Mouse (Mus musculus): Measurements from ENCODE around the gene Vsig8. TPM values are rescaled to one million over a fixed set of nuclear protein-coding genes. Genes with fewer than 3 reads are reported as not detected.

The Vsig8 gene
- polyA plus RNA-seq (2015; fragmentation: Nextera tagmentation; extraction: Ambion mirVana), result 7.7 and 10.9 TPM in 2 replicates

- H3K27ac ChIP-seq (replicated peaks), result no peak within 1 kb of the TSS
- H3K27me3 ChIP-seq, result peaks cover 6% of the 10 kb centered on the region
- peaks cover 32% of the 10 kb centered on the region for H3K4me1 ChIP-seq
- H3K4me2 ChIP-seq (replicated peaks), result no peak within 1 kb of the TSS
- no peak within 1 kb of the TSS for H3K4me3 ChIP-seq (replicated peaks)
- 70% methylated on average over 11 of the region's 11 CpGs for WGBS
- no peak for ATAC-seq (ENCODE audit: insufficient number of reproducible peaks, low FRiP score, low TSS enrichment, low read depth)
- H3K9ac ChIP-seq, result no peak within 1 kb of the TSS
- no peaks in the 10 kb centered on the region for H3K36me3 ChIP-seq
- H3K9me3 ChIP-seq (replicated peaks), result no peaks in the 10 kb centered on the region
Measured at GRCm38 (mm10) chr1:172555638-172556037, at the start of gene Vsig8. TSS of gene Vsig8 (plus strand) at chr1:172555938.

GRCm38 (mm10) chr1:172507001-172507400 lies 48.7 kb upstream of the Vsig8 start:
- Histone ChIP-seq H3K4me1 (peaks cover 41% of the 10 kb centered on the region), H3K27me3 (no peaks in the 10 kb centered on the region), H3K9me3 (replicated peaks) (no peaks in the 10 kb centered on the region), H3K36me3 (peaks cover 31% of the 10 kb centered on the region), H3K27ac (replicated peaks) (0 out of 2 replicates have a peak overlapping the region, but pooled peaks have one; percentile 4), H3K4me3 (replicated peaks) (no peak overlapping the region), H3K9ac (no peak overlapping the region), H3K4me2 (replicated peaks) (no peak overlapping the region)
- 38% methylated on average over 5 of the region's 5 CpGs for WGBS
- ATAC-seq (ENCODE audit: insufficient number of reproducible peaks, low FRiP score, low TSS enrichment, low read depth), result peak; percentile 71

GRCm38 (mm10) chr1:172507701-172508100 lies 48.0 kb upstream of the Vsig8 start:
- peaks cover 34% of the 10 kb centered on the region for H3K4me1 ChIP-seq
- 82% methylated on average over 3 of the region's 3 CpGs for WGBS
- no peak overlapping the region for H3K4me2 ChIP-seq (replicated peaks)
- H3K27me3 ChIP-seq, result no peaks in the 10 kb centered on the region
- H3K9ac ChIP-seq, result no peak overlapping the region
- H3K27ac ChIP-seq (replicated peaks), result no peak overlapping the region
- H3K9me3 ChIP-seq (replicated peaks), result no peaks in the 10 kb centered on the region
- H3K4me3 ChIP-seq (replicated peaks), result no peak overlapping the region
- peaks cover 31% of the 10 kb centered on the region for H3K36me3 ChIP-seq
- no peak for ATAC-seq (ENCODE audit: insufficient number of reproducible peaks, low FRiP score, low TSS enrichment, low read depth)

- no peaks in the 10 kb centered on the region for H3K27me3 ChIP-seq
- no peak overlapping the region for H3K27ac ChIP-seq (replicated peaks)
- no peaks in the 10 kb centered on the region for H3K9me3 ChIP-seq (replicated peaks)
- peaks cover 31% of the 10 kb centered on the region for H3K36me3 ChIP-seq
- no peak overlapping the region for H3K4me3 ChIP-seq (replicated peaks)
- ATAC-seq (ENCODE audit: insufficient number of reproducible peaks, low FRiP score, low TSS enrichment, low read depth), result no peak
- H3K4me1 ChIP-seq, result peaks cover 29% of the 10 kb centered on the region
- no peak overlapping the region for H3K4me2 ChIP-seq (replicated peaks)
- no peak overlapping the region for H3K9ac ChIP-seq
- WGBS, result 61% methylated on average over 2 of the region's 2 CpGs
Measured at GRCm38 (mm10) chr1:172508172-172508571, 47.6 kb upstream of the Vsig8 start.

GRCm38 (mm10) chr1:172509235-172509634 lies 46.5 kb upstream of the Vsig8 start:
- Histone ChIP-seq H3K27ac (replicated peaks) (no peak overlapping the region), H3K4me1 (peaks cover 26% of the 10 kb centered on the region)
- 71% methylated on average over 5 of the region's 5 CpGs for WGBS

GRCm38 (mm10) chr1:172509983-172510382 lies 45.8 kb upstream of the Vsig8 start:
- ATAC-seq (ENCODE audit: insufficient number of reproducible peaks, low FRiP score, low TSS enrichment, low read depth), result no peak
- Histone ChIP-seq H3K4me3 (replicated peaks) (no peak overlapping the region), H3K4me1 (peaks cover 22% of the 10 kb centered on the region), H3K27me3 (no peaks in the 10 kb centered on the region), H3K9me3 (replicated peaks) (no peaks in the 10 kb centered on the region), H3K27ac (replicated peaks) (no peak overlapping the region), H3K9ac (no peak overlapping the region), H3K4me2 (replicated peaks) (no peak overlapping the region), H3K36me3 (peaks cover 31% of the 10 kb centered on the region)
- WGBS, result 37% methylated on average over 8 of the region's 8 CpGs

More at GRCm38 (mm10) chr1:172509235-172509634, 46.5 kb upstream of the Vsig8 start:
- H3K9me3 ChIP-seq (replicated peaks), result no peaks in the 10 kb centered on the region
- H3K27me3 ChIP-seq, result no peaks in the 10 kb centered on the region
- peaks cover 31% of the 10 kb centered on the region for H3K36me3 ChIP-seq
- no peak for ATAC-seq (ENCODE audit: insufficient number of reproducible peaks, low FRiP score, low TSS enrichment, low read depth)
- H3K4me2 ChIP-seq (replicated peaks), result no peak overlapping the region
- no peak overlapping the region for H3K9ac ChIP-seq
- H3K4me3 ChIP-seq (replicated peaks), result no peak overlapping the region

GRCm38 (mm10) chr1:172510421-172510972 lies 45.2 kb upstream of the Vsig8 start:
- Histone ChIP-seq H3K27me3 (no peaks in the 10 kb centered on the region), H3K4me3 (replicated peaks) (no peak overlapping the region), H3K27ac (replicated peaks) (0 out of 2 replicates have a peak overlapping the region, but pooled peaks have one; percentile 17), H3K9ac (no peak overlapping the region), H3K36me3 (peaks cover 26% of the 10 kb centered on the region), H3K4me1 (peaks cover 20% of the 10 kb centered on the region), H3K4me2 (replicated peaks) (no peak overlapping the region), H3K9me3 (replicated peaks) (no peaks in the 10 kb centered on the region)
- 29% methylated on average over 13 of the region's 13 CpGs for WGBS
- no peak for ATAC-seq (ENCODE audit: insufficient number of reproducible peaks, low FRiP score, low TSS enrichment, low read depth)

GRCm38 (mm10) chr1:172512962-172513361 lies 42.8 kb upstream of the Vsig8 start:
- no peak for ATAC-seq (ENCODE audit: insufficient number of reproducible peaks, low FRiP score, low TSS enrichment, low read depth)
- no peaks in the 10 kb centered on the region for H3K9me3 ChIP-seq (replicated peaks)
- no peak overlapping the region for H3K4me3 ChIP-seq (replicated peaks)
- H3K4me2 ChIP-seq (replicated peaks), result no peak overlapping the region
- H3K4me1 ChIP-seq, result 0 out of 2 replicates have a peak, but pooled peaks cover 7% of the 10 kb centered on the region
- H3K27me3 ChIP-seq, result no peaks in the 10 kb centered on the region
- H3K9ac ChIP-seq, result no peak overlapping the region
- peaks cover 3% of the 10 kb centered on the region; the same call in 1 of the 2 replicates for H3K36me3 ChIP-seq
- WGBS, result 29% methylated on average over 13 of the region's 13 CpGs
- no peak overlapping the region for H3K27ac ChIP-seq (replicated peaks)

- Histone ChIP-seq H3K36me3 (no peaks in the 10 kb centered on the region), H3K4me2 (replicated peaks) (no peak overlapping the region), H3K9me3 (replicated peaks) (no peaks in the 10 kb centered on the region), H3K4me1 (0 out of 2 replicates have a peak, but pooled peaks cover 7% of the 10 kb centered on the region), H3K4me3 (replicated peaks) (no peak overlapping the region), H3K9ac (no peak overlapping the region), H3K27me3 (no peaks in the 10 kb centered on the region), H3K27ac (replicated peaks) (peak overlapping the region; percentile 34; the same call in 1 of the 2 replicates)
- 71% methylated on average over 17 of the region's 17 CpGs for WGBS
- no peak for ATAC-seq (ENCODE audit: insufficient number of reproducible peaks, low FRiP score, low TSS enrichment, low read depth)
Measured at GRCm38 (mm10) chr1:172513525-172514212, 42.1 kb upstream of the Vsig8 start.

- Histone ChIP-seq H3K27me3 (no peaks in the 10 kb centered on the region), H3K4me1 (0 out of 2 replicates have a peak, but pooled peaks cover 7% of the 10 kb centered on the region), H3K4me3 (replicated peaks) (no peak overlapping the region), H3K4me2 (replicated peaks) (no peak overlapping the region), H3K9ac (no peak overlapping the region), H3K27ac (replicated peaks) (peak overlapping the region; percentile 34; the same call in 1 of the 2 replicates), H3K36me3 (no peaks in the 10 kb centered on the region), H3K9me3 (replicated peaks) (no peaks in the 10 kb centered on the region)
- no peak for ATAC-seq (ENCODE audit: insufficient number of reproducible peaks, low FRiP score, low TSS enrichment, low read depth)
- 73% methylated on average over 4 of the region's 4 CpGs for WGBS
Measured at GRCm38 (mm10) chr1:172514213-172514529, 41.6 kb upstream of the Vsig8 start.

- 0 out of 2 replicates have a peak, but pooled peaks cover 7% of the 10 kb centered on the region for H3K4me1 ChIP-seq
- no peak for ATAC-seq (ENCODE audit: insufficient number of reproducible peaks, low FRiP score, low TSS enrichment, low read depth)
- no peak overlapping the region for H3K9ac ChIP-seq
Measured at GRCm38 (mm10) chr1:172514551-172515268, 41.0 kb upstream of the Vsig8 start.

More at GRCm38 (mm10) chr1:172514551-172515268, 41.0 kb upstream of the Vsig8 start:
- no peaks in the 10 kb centered on the region for H3K9me3 ChIP-seq (replicated peaks)
- no peaks in the 10 kb centered on the region for H3K36me3 ChIP-seq
- 70% methylated on average over 7 of the region's 7 CpGs for WGBS
- H3K4me3 ChIP-seq (replicated peaks), result no peak overlapping the region
- no peak overlapping the region for H3K4me2 ChIP-seq (replicated peaks)
- H3K27ac ChIP-seq (replicated peaks), result 0 out of 2 replicates have a peak overlapping the region, but pooled peaks have one; percentile 34
- H3K27me3 ChIP-seq, result no peaks in the 10 kb centered on the region
